Mouse (Mus musculus): ENCODE measurements at regions not wholly inside any gene's neighbourhood (a gene's known extent, or its start where the extent isn't known, plus 50 kb on each side); places are given as distances from the start of the nearest gene placed in this dataset.

GRCm38 (mm10) chr5:119215364-119215763, 455.1 kb upstream of the Tbx3 start:
- DNase-seq (ENCODE audit: low spot score): no peak

GRCm38 (mm10) chr5:119216146-119216545, 454.3 kb upstream of the Tbx3 start:
- no peak for DNase-seq (ENCODE audit: low spot score)

GRCm38 (mm10) chr5:119217077-119217476, 453.4 kb upstream of the Tbx3 start:
- DNase-seq (ENCODE audit: low spot score): no peak

GRCm38 (mm10) chr5:119228691-119229090, 441.8 kb upstream of the Tbx3 start:
- DNase-seq (ENCODE audit: low spot score): no peak

- DNase-seq (ENCODE audit: low spot score): no peak
Observed at GRCm38 (mm10) chr5:119232941-119233340, 437.5 kb upstream of the Tbx3 start.

- DNase-seq (ENCODE audit: low spot score): no peak
Observed at GRCm38 (mm10) chr5:119235884-119236283, 434.6 kb upstream of the Tbx3 start.

GRCm38 (mm10) chr5:119246824-119247223, 423.6 kb upstream of the Tbx3 start:
- DNase-seq (ENCODE audit: low spot score): no peak

GRCm38 (mm10) chr5:119248626-119249025, 421.8 kb upstream of the Tbx3 start:
- no peak for DNase-seq (ENCODE audit: low spot score)

- DNase-seq (ENCODE audit: low spot score): no peak
Observed at GRCm38 (mm10) chr5:119249124-119249718, 421.2 kb upstream of the Tbx3 start.

- DNase-seq (ENCODE audit: low spot score): no peak
Observed at GRCm38 (mm10) chr5:119251311-119252047, 419.0 kb upstream of the Tbx3 start.

- DNase-seq (ENCODE audit: low spot score): no peak
Observed at GRCm38 (mm10) chr5:119257374-119258120, 412.9 kb upstream of the Tbx3 start.

GRCm38 (mm10) chr5:119258831-119259230, 411.6 kb upstream of the Tbx3 start:
- no peak for DNase-seq (ENCODE audit: low spot score)

- DNase-seq (ENCODE audit: low spot score): no peak
Observed at GRCm38 (mm10) chr5:119265149-119265890, 405.1 kb upstream of the Tbx3 start.

- DNase-seq (ENCODE audit: low spot score): no peak
Observed at GRCm38 (mm10) chr5:119271234-119271852, 399.1 kb upstream of the Tbx3 start.

- no peak for DNase-seq (ENCODE audit: low spot score)
Observed at GRCm38 (mm10) chr5:119273203-119273602, 397.3 kb upstream of the Tbx3 start.

GRCm38 (mm10) chr5:119273615-119274014, 396.9 kb upstream of the Tbx3 start:
- DNase-seq (ENCODE audit: low spot score): no peak

GRCm38 (mm10) chr5:119274817-119275494, 395.5 kb upstream of the Tbx3 start:
- no peak for DNase-seq (ENCODE audit: low spot score)

GRCm38 (mm10) chr5:119280146-119280545, 390.3 kb upstream of the Tbx3 start:
- no peak for DNase-seq (ENCODE audit: low spot score)

- DNase-seq (ENCODE audit: low spot score): no peak
Observed at GRCm38 (mm10) chr5:119289808-119290207, 380.7 kb upstream of the Tbx3 start.

- DNase-seq (ENCODE audit: low spot score): no peak
Observed at GRCm38 (mm10) chr5:119292323-119292722, 378.1 kb upstream of the Tbx3 start.

GRCm38 (mm10) chr5:119292889-119293288, 377.6 kb upstream of the Tbx3 start:
- no peak for DNase-seq (ENCODE audit: low spot score)

Data from urinary bladder, postnatal 10 days (tissue).